Mouse (Mus musculus) lung, embryonic 15.5 days (tissue): ENCODE data around the gene Ece1. TPM values are rescaled to one million over a fixed set of nuclear protein-coding genes. Genes with fewer than 3 reads are reported as not detected.
"Not testable (repeated sequence)": the region's sequence is repeated elsewhere in the genome, so short reads cannot be mapped to it uniquely, and the experiment has no call there.

Source experiments
- ATAC-seq: fragments of 200-750 bp; cut with Nextera tagmentation; 2 replicates; pipeline ENCODE4 v1.8.0; 2017; ENCODE audit warnings: moderate number of reproducible peaks, borderline replicate concordance; ENCODE audit not compliant: low FRiP score, low TSS enrichment; ENCODE audit errors: extremely low read depth
- H3K27ac ChIP-seq: fragments of 300-500 bp; sonication (generic); 2 replicates; pipeline ENCODE4 v1.5.1; 2015; ENCODE audit warnings: moderate library complexity, mild to moderate bottlenecking, inconsistent platforms
- H3K27me3 ChIP-seq: fragments of 300-500 bp; sonication (generic); 2 replicates; pipeline ENCODE4 v1.6.1; 2015; ENCODE audit warnings: inconsistent platforms
- H3K36me3 ChIP-seq: fragments of 300-500 bp; sonication (generic); 2 replicates; pipeline ENCODE4 v1.6.1; 2015; ENCODE audit warnings: inconsistent platforms
- H3K4me1 ChIP-seq: fragments of 300-500 bp; sonication (generic); 2 replicates; pipeline ENCODE4 v1.6.1; 2015; ENCODE audit warnings: inconsistent platforms
- H3K4me2 ChIP-seq: fragments of 300-500 bp; sonication (generic); 2 replicates; pipeline ENCODE4 v1.6.1; 2015; ENCODE audit warnings: inconsistent platforms, mild to moderate bottlenecking, moderate library complexity
- H3K4me3 ChIP-seq: fragments of 300-500 bp; sonication (generic); 2 replicates; pipeline ENCODE4 v1.5.1; 2015; ENCODE audit warnings: mild to moderate bottlenecking, inconsistent platforms
- H3K9ac ChIP-seq: fragments of 300-500 bp; sonication (generic); 2 replicates; pipeline ENCODE4 v1.6.1; 2015; ENCODE audit warnings: inconsistent platforms
- H3K9me3 ChIP-seq: fragments of 300-500 bp; sonication (generic); 2 replicates; pipeline ENCODE4 v1.6.1; 2016; ENCODE audit warnings: inconsistent platforms
- whole genome bisulfite sequencing: fragments of 180-500 bp; shearing (Covaris S2); methylation state at CpG from one replicate; pipeline ENCODE4 v1.1.7; 2015; 5-methylcytosine and 5-hydroxymethylcytosine counted together
- polyA plus RNA-seq: library from polyadenylated mRNA; unstranded; fragments of >200 nt; fragmentation: Nextera tagmentation; extraction: Ambion mirVana; gene quantifications from 2 replicates; pipeline ENCODE4 v1.2.1, GENCODE M21; 2015

The Ece1 gene
- polyA plus RNA-seq, 1 experiment from 2014 or later, result 48.4 TPM

DNA sequence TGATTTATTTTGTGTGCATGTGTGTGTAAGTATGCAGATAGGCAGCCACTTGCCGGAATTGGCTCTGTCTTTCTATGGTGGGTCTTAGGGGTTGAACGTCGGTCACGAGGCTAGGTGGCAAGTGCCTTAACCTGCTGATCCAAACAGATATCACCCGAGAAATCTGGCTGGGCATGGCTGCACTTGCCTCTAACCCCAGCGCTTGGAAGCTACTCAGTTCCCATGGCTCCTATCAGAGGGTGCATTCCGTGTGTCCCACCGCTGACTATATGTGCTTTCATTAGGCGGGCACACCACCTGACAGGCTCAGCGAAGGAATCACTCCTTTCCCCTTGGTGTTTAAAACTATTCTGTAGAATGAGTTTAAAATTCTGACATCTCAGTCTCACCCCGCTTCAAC is 30.4 kb upstream of the Ece1 start:
- Histone ChIP-seq H3K4me2 (no peak overlapping the region), H3K27ac (no peak overlapping the region), H3K4me3 (no peak overlapping the region), H3K9me3 (no peaks in the 10 kb centered on the region), H3K36me3 (no peaks in the 10 kb centered on the region), H3K4me1 (no peaks in the 10 kb centered on the region), H3K9ac (no peak overlapping the region), H3K27me3 (peaks cover 26% of the 10 kb centered on the region)
- 66% methylated on average over 11 of the region's 11 CpGs for WGBS
- ATAC-seq, result no peak

DNA sequence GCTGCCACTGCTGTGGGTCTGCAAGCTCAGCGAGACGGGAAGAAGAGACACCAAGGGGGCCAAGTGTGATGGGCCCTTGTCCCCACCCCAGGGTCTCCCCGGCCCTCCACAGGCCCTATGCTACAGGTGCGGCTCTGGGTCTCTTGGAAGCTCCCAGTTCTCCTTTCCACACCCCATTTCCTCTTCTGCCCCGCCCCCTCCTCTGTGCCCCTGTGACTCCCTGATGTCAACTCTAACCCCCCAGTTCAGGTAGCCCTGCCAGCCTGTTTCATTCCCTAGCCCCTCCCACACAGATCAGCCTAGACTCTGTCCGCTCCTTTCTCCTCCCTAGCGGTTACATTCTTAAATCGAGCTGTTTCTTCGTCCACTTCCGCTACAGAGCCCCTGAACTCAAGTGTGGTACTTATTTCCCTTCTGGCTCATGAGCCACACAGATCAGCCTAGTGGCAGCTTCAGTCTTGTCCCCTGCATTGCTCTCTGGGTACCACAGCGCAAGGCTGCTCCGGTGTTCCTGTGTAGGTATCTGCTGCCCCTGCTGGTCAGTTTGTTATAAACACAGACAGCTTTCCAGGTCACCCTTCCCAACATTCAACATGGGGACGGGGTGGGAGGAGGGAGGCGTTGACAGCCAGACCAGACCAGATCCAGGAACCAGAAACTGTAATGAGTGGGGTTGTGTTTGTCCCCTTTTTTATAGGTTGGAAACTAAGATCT is 26.3 kb upstream of the Ece1 start:
- H3K4me1 ChIP-seq, result no peaks in the 10 kb centered on the region
- H3K27me3 ChIP-seq, result peaks cover 4% of the 10 kb centered on the region; the same call in 1 of the 2 replicates
- ATAC-seq, result peak; percentile 62
- no peaks in the 10 kb centered on the region for H3K9me3 ChIP-seq
- no peaks in the 10 kb centered on the region for H3K36me3 ChIP-seq
- H3K4me3 ChIP-seq, result no peak overlapping the region
- H3K9ac ChIP-seq, result no peak overlapping the region
- WGBS, result 12% methylated on average over 14 of the region's 14 CpGs
- no peak overlapping the region for H3K27ac ChIP-seq
- peak overlapping the region; percentile 26; the same call in 1 of the 2 replicates for H3K4me2 ChIP-seq

DNA sequence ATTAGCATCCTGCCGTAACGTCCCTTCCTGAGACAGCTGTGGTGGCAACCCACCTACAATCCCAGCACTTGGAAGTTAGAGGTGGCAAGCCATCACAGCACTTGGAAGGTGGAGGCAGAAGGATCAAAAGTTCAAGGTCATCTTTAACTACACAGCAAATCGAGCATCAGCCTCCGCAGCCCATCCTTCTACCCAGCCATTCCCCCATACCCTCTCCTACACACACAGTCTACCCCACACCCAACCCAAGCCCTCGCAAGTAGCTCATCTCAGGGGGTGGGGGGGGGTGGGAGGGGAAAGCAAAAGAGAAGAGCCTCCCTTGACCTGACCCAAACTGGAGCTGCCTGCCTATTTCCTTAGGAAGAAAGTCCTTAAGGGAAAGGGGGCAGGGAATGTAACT is 25.3 kb upstream of the Ece1 start:
- Histone ChIP-seq H3K4me3 (no peak overlapping the region), H3K27ac (no peak overlapping the region), H3K27me3 (no peaks in the 10 kb centered on the region), H3K36me3 (no peaks in the 10 kb centered on the region), H3K4me2 (no peak overlapping the region), H3K4me1 (no peaks in the 10 kb centered on the region), H3K9me3 (no peaks in the 10 kb centered on the region), H3K9ac (no peak overlapping the region)
- 78% methylated on average over 5 of the region's 5 CpGs for WGBS
- no peak for ATAC-seq

DNA sequence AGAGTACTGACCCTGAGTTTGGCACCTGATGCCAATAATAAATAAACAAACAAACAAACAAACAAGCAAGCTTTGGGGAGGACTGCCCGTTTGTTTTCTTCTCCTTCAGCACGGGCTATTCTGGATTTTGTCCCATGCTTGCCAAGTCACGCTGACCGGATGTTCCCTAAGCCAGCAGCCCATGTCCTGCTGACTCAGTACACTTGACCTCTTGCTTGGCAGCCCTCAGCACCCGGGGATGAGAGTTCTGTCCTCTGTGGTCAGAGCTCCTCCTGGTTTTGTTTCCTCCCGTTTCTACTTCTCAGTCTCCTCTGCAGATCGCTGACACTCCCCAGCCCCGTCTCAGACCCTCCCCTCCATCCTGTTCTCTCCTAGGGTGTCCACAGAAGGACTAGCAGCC is 24.2 kb upstream of the Ece1 start:
- H3K4me2 ChIP-seq, result no peak overlapping the region
- no peak overlapping the region for H3K4me3 ChIP-seq
- no peak overlapping the region for H3K27ac ChIP-seq
- no peak for ATAC-seq
- no peaks in the 10 kb centered on the region for H3K36me3 ChIP-seq
- H3K4me1 ChIP-seq, result no peaks in the 10 kb centered on the region
- no peak overlapping the region for H3K9ac ChIP-seq
- no peaks in the 10 kb centered on the region for H3K9me3 ChIP-seq
- 78% methylated on average over 8 of the region's 8 CpGs for WGBS
- no peaks in the 10 kb centered on the region for H3K27me3 ChIP-seq

DNA sequence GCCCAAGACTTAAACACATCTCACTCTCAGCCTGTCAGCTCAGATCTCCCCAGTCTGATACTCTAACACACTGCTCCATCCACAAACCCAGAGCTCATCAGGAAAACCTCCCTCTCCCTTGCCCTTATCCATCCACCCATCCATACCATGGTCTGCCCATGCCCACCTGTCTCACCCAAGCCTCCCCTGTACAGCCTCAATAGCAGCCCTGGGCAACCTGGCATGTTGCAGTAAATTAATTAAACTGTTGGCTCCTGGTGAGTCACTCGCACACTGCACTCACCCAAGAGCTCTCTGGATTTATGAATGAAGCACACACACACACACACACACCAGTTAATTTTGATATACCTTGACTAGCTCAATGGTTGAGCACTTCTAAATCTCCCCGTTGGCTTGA is 23.2 kb upstream of the Ece1 start:
- no peaks in the 10 kb centered on the region for H3K9me3 ChIP-seq
- no peak for ATAC-seq
- no peak overlapping the region for H3K27ac ChIP-seq
- no peak overlapping the region for H3K9ac ChIP-seq
- H3K4me3 ChIP-seq, result no peak overlapping the region
- no peak overlapping the region for H3K4me2 ChIP-seq
- H3K36me3 ChIP-seq, result no peaks in the 10 kb centered on the region
- no peaks in the 10 kb centered on the region for H3K27me3 ChIP-seq
- WGBS, result 89% methylated on average over 2 of the region's 2 CpGs
- no peaks in the 10 kb centered on the region for H3K4me1 ChIP-seq

DNA sequence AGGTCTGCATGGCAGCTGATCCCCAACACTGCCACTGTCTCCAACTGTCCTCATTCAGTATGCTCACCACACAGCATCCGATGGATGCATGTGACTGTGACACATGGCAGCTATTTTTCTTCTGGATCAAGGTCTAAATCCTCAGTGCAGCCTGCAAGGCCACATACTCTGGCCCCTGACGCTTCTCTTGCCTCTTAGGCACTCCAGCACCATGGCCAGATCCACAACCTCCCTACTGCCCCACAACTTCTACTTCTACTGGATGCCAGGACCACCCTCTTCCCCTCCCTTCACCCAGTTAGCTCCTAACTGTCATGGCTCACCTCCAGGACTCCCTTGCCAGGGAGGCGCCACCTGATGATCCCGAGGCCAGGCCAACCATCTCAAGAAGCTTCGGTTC is 22.6 kb upstream of the Ece1 start:
- ATAC-seq, result no peak
- Histone ChIP-seq H3K9ac (no peak overlapping the region; the same call in 1 of the 2 replicates), H3K4me2 (no peak overlapping the region), H3K36me3 (no peaks in the 10 kb centered on the region), H3K4me1 (no peaks in the 10 kb centered on the region), H3K27me3 (no peaks in the 10 kb centered on the region), H3K9me3 (no peaks in the 10 kb centered on the region), H3K27ac (no peak overlapping the region), H3K4me3 (no peak overlapping the region)
- WGBS, result 77% methylated on average over 5 of the region's 5 CpGs

DNA sequence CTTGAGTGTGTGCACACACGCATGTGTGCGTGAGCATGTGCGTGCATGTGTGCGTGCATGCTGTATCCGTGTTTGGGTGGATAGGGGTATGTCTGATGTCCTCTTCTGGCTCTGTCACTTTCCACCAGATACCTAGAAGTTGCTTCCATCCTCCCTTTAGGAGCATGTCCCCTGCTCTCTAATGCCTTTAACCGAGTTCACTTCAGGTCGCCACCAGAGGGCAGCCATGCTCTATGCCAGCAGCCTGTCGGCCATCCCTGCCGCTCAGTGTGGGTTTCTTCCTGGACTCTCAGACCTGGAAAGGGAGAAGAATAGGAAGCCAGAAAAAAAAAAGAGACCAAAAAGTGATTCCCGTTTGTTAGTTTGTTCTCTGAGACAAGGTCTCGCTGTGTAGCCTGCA is 17.4 kb upstream of the Ece1 start:
- no peaks in the 10 kb centered on the region for H3K27me3 ChIP-seq
- no peaks in the 10 kb centered on the region for H3K4me1 ChIP-seq
- WGBS, result 22% methylated on average over 11 of the region's 11 CpGs
- H3K27ac ChIP-seq, result no peak overlapping the region
- H3K36me3 ChIP-seq, result no peaks in the 10 kb centered on the region
- ATAC-seq, result no peak
- H3K4me3 ChIP-seq, result no peak overlapping the region
- no peak overlapping the region for H3K9ac ChIP-seq
- H3K9me3 ChIP-seq, result no peaks in the 10 kb centered on the region
- no peak overlapping the region for H3K4me2 ChIP-seq

DNA sequence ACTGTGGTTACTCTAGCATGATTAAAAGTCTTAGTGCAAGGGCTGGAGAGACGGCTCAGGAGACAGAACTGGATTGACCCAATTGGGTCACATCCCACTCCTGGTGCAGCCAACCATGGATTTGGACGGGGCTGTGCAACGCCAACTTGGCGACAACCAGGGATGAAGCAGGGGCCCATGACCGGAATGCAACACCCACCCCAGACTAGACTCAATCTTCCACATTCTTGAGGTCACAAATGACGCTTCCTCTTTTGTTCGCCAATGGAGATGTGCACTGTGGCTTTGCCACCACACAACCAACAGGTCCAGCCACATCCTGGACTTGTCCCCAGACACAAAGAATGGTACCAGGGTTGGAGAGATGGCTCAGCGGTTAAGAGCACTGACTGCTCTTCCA is 14.4 kb upstream of the Ece1 start:
- 83% methylated on average over 8 of the region's 8 CpGs for WGBS
- H3K36me3 ChIP-seq, H3K4me1 ChIP-seq, H3K4me2 ChIP-seq, H3K27me3 ChIP-seq, H3K9me3 ChIP-seq, H3K9ac ChIP-seq, H3K27ac ChIP-seq, ATAC-seq, H3K4me3 ChIP-seq: not testable (repeated sequence)

DNA sequence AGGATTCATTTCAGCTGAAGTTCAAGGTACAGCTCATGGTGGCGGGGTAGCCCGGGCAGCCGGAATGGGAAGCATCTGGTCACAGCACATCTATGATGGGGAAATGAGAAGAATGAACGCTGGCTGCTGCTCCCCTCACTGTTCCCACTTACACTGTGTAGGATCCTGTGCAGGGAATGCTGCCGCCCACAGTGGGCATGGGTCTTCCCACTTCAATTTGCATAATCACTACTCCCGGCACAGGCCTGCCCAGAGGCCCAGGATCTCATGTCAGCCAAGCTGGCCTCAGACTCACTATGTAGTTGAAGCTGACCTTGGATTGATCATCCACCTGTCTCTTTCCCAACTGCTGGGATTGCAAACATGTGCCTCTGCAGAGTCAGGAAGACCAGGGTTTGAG is 11.9 kb upstream of the Ece1 start:
- no peaks in the 10 kb centered on the region for H3K36me3 ChIP-seq
- H3K9ac ChIP-seq, result no peak overlapping the region
- H3K9me3 ChIP-seq, result no peaks in the 10 kb centered on the region
- no peaks in the 10 kb centered on the region for H3K27me3 ChIP-seq
- H3K4me2 ChIP-seq, result no peak overlapping the region
- no peaks in the 10 kb centered on the region for H3K4me1 ChIP-seq
- H3K4me3 ChIP-seq, result no peak overlapping the region
- ATAC-seq, result no peak
- WGBS, result 90% methylated on average over 6 of the region's 6 CpGs
- no peak overlapping the region for H3K27ac ChIP-seq

DNA sequence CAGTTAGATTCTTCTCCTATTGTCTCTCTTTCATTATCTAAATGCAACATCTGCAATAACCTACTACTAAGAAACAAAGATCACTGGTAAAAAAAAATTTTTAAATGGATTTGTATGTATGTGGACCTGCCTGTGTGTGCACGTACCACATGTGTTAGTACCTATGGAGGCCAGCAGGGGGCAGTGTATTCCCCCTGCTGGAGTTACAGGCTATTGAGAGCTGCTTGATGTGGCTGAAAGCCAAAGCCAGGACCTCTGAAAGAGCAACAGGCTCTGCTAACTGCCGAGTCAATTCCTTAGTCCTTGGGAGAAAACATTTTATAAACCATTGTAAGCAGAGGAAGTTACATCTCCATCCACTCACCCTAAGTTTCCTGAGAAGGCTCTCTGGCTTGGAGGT is 10.6 kb upstream of the Ece1 start:
- Histone ChIP-seq H3K36me3 (no peaks in the 10 kb centered on the region), H3K27me3 (no peaks in the 10 kb centered on the region), H3K4me1 (peaks cover 6% of the 10 kb centered on the region; the same call in 1 of the 2 replicates), H3K4me3 (no peak overlapping the region), H3K9me3 (no peaks in the 10 kb centered on the region), H3K4me2 (no peak overlapping the region), H3K9ac (no peak overlapping the region), H3K27ac (no peak overlapping the region)
- 35% methylated on average over 2 of the region's 2 CpGs for WGBS
- ATAC-seq, result no peak

DNA sequence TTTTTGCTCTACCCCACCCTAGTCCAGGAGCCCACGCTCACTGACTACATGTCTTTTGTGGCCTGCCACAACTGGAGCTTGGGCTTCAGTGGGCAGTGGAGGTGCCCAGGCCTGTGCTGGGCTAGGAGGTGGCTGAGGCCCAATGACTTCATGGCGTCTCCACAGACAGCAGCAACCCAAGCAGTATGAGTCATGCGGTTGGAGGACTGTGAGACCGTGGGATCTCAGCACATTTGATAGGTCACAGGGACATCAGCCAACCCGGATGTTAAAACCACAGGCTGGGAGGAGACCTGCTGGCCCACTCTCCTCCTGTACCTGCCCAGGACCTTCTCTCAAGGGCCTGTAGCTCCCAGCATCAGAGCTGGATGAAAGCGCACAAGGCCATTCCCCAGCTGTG is 8.2 kb upstream of the Ece1 start:
- H3K9ac ChIP-seq, result no peak overlapping the region
- no peak overlapping the region for H3K4me2 ChIP-seq
- no peaks in the 10 kb centered on the region for H3K36me3 ChIP-seq
- no peaks in the 10 kb centered on the region for H3K9me3 ChIP-seq
- no peak for ATAC-seq
- H3K4me3 ChIP-seq, result no peak overlapping the region
- no peaks in the 10 kb centered on the region for H3K27me3 ChIP-seq
- H3K4me1 ChIP-seq, result peaks cover 6% of the 10 kb centered on the region; the same call in 1 of the 2 replicates
- no peak overlapping the region for H3K27ac ChIP-seq
- WGBS, result 89% methylated on average over 6 of the region's 6 CpGs

DNA sequence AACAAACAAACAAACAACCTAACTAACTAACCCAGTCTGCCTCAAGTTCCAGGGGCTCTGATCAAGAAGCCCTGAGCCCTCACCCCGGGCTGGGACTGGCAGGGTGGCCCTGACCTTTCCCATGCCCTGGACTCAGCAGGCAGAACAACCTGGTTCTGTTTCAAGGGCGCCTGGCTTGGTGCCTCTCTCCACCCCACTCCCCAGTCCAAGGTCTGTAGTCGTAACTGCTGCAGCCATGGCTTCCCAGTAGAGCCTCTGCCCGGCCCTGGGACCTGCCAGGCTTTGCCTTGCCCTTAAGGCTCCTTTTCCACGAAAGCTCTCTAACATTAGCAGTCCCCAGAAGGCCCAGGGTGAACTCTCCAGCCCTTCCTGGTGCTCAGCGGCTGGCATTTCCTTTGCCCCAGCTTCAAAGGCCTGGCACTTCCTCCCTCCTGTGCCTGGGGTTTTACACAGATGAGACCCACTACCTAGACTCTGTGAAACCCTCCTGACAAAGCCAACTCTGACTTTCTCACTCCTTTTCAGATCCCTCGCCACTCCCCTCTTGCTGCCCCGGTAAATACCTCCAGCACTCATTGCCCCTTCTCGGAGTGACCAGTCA is 6.2 kb upstream of the Ece1 start:
- no peak for ATAC-seq
- no peak overlapping the region for H3K4me2 ChIP-seq
- H3K27me3 ChIP-seq, result no peaks in the 10 kb centered on the region; the same call in 1 of the 2 replicates
- no peaks in the 10 kb centered on the region for H3K36me3 ChIP-seq
- 51% methylated on average over 9 of the region's 9 CpGs for WGBS
- H3K27ac ChIP-seq, result no peak overlapping the region
- no peaks in the 10 kb centered on the region for H3K9me3 ChIP-seq
- no peak overlapping the region for H3K9ac ChIP-seq
- H3K4me1 ChIP-seq, result peaks cover 6% of the 10 kb centered on the region; the same call in 1 of the 2 replicates
- no peak overlapping the region for H3K4me3 ChIP-seq
